Mouse (Mus musculus): ENCODE measurements at regions not wholly inside any gene's neighbourhood (a gene's known extent, or its start where the extent isn't known, plus 50 kb on each side); places are given as distances from the start of the nearest gene placed in this dataset.

GRCm38 (mm10) chr7:58475139-58475538 is 180.8 kb upstream of the Atp10a start:
- no peak for DNase-seq (ENCODE audit: extremely low read depth, insufficient read length, low spot score)

GRCm38 (mm10) chr7:58488250-58488649 is 167.7 kb upstream of the Atp10a start:
- DNase-seq (ENCODE audit: extremely low read depth, insufficient read length, low spot score), result no peak

All from 3134 (cell line).